Mouse (Mus musculus) midbrain, embryonic 10.5 days (tissue): ENCODE measurements at regions not wholly inside any gene's neighbourhood (a gene's known extent, or its start where the extent isn't known, plus 50 kb on each side); places are given as distances from the start of the nearest gene placed in this dataset.
A peak's percentile ranks its signal among the peaks of the same experiment; 100 is the strongest.

ENCODE experiments used
- DNase-seq: peaks from one replicate; pipeline ENCODE4 v3.0.0-alpha.2; 2017; ENCODE audit warnings: low spot score
- H3K27ac ChIP-seq: fragments of 300-500 bp; sonication (generic); replicated peaks from 2 replicates; pipeline ENCODE4 v1.5.1; 2016; ENCODE audit warnings: mild to moderate bottlenecking
- H3K27me3 ChIP-seq: fragments of 300-500 bp; sonication (generic); 2 replicates; pipeline ENCODE4 v1.6.1; 2016; ENCODE audit warnings: low read depth, mild to moderate bottlenecking; ENCODE audit not compliant: poor library complexity, severe bottlenecking
- H3K36me3 ChIP-seq: fragments of 300-500 bp; sonication (generic); 2 replicates; pipeline ENCODE4 v1.6.1; 2016; ENCODE audit warnings: mild to moderate bottlenecking, moderate library complexity
- H3K4me1 ChIP-seq: fragments of 300-500 bp; sonication (generic); 2 replicates; pipeline ENCODE4 v1.6.1; 2016
- H3K4me3 ChIP-seq: fragments of 300-500 bp; sonication (generic); 2 replicates; pipeline ENCODE4 v1.5.1; 2016; ENCODE audit warnings: mild to moderate bottlenecking, moderate library complexity
- H3K9me3 ChIP-seq: fragments of 300-500 bp; sonication (generic); replicated peaks from 2 replicates; pipeline ENCODE4 v1.6.1; 2016; ENCODE audit warnings: mild to moderate bottlenecking
- WGBS: fragments of 180-500 bp; shearing (Covaris S2); methylation state at CpG from one replicate; pipeline ENCODE4 v1.1.7; 2016; 5-methylcytosine and 5-hydroxymethylcytosine counted together

DNA sequence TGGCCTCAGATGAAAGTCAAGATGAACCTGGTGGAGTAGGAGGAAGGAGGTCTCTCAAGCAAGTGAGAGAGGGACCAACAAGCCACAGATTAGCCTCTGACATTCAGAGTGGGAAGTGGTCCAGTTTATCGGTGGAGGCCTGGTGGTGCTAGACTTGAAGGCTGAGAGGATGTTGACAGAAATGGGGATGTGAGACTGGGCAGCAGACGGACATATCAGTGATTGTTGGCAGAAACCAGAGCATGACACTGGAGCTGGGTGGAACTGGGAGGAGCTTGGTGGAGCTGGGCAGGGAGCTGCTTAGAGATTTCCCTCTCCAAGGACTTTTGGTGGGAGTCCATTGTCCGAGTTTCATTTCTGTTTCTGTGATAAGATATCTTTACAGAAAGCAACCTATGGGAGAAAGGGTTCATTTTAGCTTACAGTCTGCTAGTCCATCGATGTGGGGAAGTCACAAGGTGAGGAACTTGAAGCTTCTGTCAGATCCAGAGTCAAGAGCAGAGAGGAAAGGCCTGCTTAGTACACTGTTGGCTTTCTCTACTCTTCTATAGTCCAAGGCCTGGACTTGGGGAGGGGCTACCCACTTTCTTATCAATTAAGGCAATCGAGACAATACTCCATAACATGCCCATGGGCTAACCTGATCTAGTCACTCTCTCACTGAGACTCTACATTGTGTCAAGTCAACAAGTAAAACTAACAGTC lies 233.2 kb upstream of the Id2 start:
- Histone ChIP-seq H3K4me1 (0 out of 2 replicates have a peak, but pooled peaks cover 7% of the 10 kb centered on the region), H3K27ac (no peak overlapping the region), H3K4me3 (no peak overlapping the region), H3K9me3 (no peaks in the 10 kb centered on the region), H3K36me3 (no peaks in the 10 kb centered on the region), H3K27me3 (no peaks in the 10 kb centered on the region)
- WGBS = 78% methylated on average over 5 of the region's 5 CpGs
- DNase-seq = no peak

DNA sequence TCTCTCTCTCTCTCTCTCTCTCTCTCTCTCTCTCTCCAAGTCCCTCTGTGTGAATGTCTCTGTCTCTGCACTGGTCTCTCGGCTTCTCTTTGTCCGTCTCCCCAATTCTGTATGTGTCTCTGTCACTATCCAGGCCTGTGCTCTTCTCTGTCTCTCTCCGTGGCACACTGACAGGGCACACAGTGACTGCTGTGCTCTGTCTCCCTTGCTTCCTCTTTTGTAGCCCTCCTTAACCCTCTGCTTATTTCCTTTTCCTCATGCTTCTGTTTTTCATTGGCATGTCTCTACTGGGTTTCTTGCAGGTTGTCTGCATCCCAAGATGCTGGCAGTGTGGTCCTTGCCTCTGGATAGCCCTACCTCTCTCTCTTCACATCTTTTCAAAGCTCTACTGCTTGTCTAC lies 229.0 kb upstream of the Id2 start:
- no peak overlapping the region for H3K27ac ChIP-seq
- DNase-seq = no peak
- H3K9me3 ChIP-seq = no peaks in the 10 kb centered on the region
- WGBS = 91% methylated on average over 3 of the region's 3 CpGs
- H3K27me3 ChIP-seq = no peaks in the 10 kb centered on the region
- H3K4me3 ChIP-seq = no peak overlapping the region
- H3K4me1 ChIP-seq = 0 out of 2 replicates have a peak, but pooled peaks cover 4% of the 10 kb centered on the region
- no peaks in the 10 kb centered on the region for H3K36me3 ChIP-seq

DNA sequence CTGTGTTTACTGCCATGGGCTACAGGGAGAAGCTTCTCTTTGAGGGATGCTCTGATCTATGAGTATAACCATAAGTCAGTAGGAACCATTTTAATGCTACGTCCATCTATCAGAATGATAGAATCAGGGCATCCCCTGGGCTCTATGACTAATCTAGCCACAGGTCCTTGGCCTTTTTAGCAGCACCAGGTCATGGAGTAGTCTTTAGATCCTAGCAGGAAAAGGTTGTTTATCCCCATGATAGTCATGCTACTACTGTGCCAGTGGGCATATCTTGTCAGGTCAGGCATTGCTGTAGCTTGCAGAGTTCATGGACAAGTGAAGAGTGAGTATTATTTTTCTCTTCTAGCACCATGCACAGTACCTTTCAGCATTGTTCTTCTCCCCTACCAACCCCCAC lies 226.2 kb upstream of the Id2 start:
- H3K4me3 ChIP-seq = no peak overlapping the region
- H3K9me3 ChIP-seq = no peaks in the 10 kb centered on the region
- H3K36me3 ChIP-seq = no peaks in the 10 kb centered on the region
- 88% methylated on average over 1 of the region's 1 CpGs for WGBS
- no peaks in the 10 kb centered on the region for H3K4me1 ChIP-seq
- H3K27ac ChIP-seq = no peak overlapping the region
- no peaks in the 10 kb centered on the region for H3K27me3 ChIP-seq
- no peak for DNase-seq

DNA sequence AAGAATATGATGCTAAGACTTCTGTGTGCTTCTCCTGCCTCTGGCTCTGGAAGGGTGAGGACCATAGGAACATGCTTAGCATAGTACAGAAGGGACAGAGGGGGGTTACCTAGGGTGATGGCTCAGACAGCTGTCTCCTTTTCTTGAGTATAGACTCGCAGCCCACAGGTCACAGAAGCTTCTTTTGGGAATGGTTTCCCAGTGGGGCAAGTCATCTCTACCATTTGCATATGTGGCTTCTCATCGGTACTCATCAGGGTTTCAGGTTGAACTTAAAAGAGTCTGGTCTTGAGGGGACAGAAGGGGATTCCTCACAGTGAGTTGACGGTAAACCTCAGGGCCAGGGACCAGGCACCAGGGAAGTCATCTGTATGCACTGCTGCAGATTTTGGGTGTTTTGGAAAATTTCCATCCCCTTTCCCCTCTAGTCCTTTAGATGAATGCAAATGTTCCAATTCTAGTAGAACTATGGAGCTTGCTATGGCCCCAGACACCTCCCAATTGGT lies 223.4 kb upstream of the Id2 start:
- no peak for DNase-seq
- Histone ChIP-seq H3K4me3 (no peak overlapping the region), H3K27ac (no peak overlapping the region), H3K4me1 (no peaks in the 10 kb centered on the region), H3K9me3 (no peaks in the 10 kb centered on the region), H3K36me3 (no peaks in the 10 kb centered on the region), H3K27me3 (no peaks in the 10 kb centered on the region)
- WGBS = 90% methylated on average over 3 of the region's 3 CpGs

DNA sequence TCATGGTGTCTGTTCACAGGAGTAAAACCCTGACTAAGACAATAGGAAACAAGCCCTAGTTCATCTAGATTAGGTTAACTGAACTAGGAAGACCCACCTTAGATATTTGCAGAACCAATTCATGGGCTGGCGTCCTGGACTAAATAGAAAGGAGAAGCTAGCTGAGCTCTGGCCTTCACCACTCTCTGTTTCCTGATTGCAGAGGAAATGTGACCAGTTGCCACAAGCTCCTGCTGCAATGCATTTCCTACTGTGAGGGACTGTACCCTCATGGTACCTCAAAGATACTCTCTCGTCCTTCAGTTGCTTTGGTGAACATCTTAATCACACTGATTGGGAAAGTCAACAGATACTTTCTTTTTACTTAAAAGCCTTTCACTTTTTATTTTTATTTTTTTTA lies 222.9 kb upstream of the Id2 start:
- Histone ChIP-seq H3K36me3 (no peaks in the 10 kb centered on the region), H3K4me3 (no peak overlapping the region), H3K9me3 (no peaks in the 10 kb centered on the region), H3K27ac (no peak overlapping the region), H3K27me3 (no peaks in the 10 kb centered on the region), H3K4me1 (no peaks in the 10 kb centered on the region)
- 86% methylated on average over 2 of the region's 2 CpGs for WGBS
- DNase-seq = no peak

DNA sequence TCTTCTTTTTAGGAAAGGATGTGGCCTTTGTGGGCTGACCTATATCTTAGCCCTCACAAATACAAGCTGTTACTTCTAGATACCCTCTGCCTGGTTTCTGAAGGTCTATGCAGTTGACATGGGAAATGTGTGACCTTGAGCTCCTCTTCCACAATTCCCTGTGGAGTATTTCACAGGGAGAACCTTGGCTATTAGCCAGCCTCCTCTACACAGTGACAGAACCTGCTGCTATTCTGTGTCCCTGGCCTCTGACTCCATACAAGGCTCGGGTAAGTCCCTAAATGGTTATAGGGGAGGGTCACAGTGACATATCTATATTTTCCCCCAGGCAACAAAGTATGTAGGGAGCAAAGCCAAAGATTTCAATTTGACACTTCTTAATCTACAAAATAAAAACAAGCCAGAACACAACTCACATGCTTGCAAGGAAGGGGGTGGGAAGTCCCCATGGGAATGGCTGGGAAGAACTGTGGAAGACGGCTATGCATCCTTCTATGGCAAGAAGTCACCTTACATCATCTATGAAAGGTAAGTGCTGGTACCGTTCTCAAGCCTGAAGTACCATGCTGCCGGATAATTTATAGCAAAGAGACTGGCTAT lies 221.2 kb upstream of the Id2 start:
- 93% methylated on average over 4 of the region's 4 CpGs for WGBS
- Histone ChIP-seq H3K27ac (no peak overlapping the region), H3K4me1 (no peaks in the 10 kb centered on the region), H3K27me3 (no peaks in the 10 kb centered on the region), H3K9me3 (no peaks in the 10 kb centered on the region), H3K4me3 (no peak overlapping the region), H3K36me3 (no peaks in the 10 kb centered on the region)
- no peak for DNase-seq

DNA sequence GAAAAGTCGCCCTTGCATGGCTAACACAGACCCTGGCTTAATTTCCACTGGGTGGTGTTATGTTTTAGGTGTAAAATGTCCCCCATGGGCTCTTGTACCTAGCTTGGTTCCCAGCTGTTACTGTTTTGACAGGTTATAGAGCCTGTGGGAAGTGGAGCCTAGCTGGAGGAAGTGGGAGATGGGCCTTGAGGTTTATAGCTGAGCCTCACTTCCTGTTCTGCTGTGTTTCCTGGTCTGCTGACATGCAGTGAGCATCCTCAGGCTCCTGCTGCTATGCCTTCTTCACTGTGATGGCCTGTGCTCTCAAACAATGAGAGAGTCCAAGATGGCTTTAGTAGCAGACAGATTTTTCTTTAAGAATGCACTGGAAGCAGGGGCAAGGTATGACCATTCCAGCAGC lies 219.0 kb upstream of the Id2 start:
- no peak for DNase-seq
- Histone ChIP-seq H3K27ac (0 out of 2 replicates have a peak overlapping the region, but pooled peaks have one; percentile 17), H3K4me1 (no peaks in the 10 kb centered on the region), H3K36me3 (no peaks in the 10 kb centered on the region), H3K9me3 (no peaks in the 10 kb centered on the region), H3K4me3 (no peak overlapping the region), H3K27me3 (no peaks in the 10 kb centered on the region)
- WGBS = 90% methylated on average over 1 of the region's 1 CpGs

DNA sequence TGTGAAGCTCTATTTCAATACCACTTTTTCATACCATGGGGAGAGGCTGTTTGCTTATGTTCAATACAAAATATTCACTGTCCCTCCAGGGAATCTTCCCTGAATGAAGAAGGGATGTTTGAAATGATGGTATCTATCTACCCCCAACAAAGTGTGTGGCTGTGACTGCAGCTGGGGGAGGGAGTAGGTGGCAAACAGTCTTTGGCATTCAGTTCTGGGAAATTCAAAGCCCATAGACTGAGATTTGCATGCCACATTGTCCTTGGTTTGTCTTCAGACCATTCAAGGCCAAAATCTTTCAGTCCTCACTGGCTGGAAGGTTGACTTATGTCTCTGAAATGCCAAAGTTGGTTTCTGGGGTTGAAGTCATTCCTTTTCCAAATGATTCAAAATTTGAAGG lies 216.3 kb upstream of the Id2 start:
- no peaks in the 10 kb centered on the region for H3K9me3 ChIP-seq
- H3K27ac ChIP-seq = no peak overlapping the region
- DNase-seq = no peak
- no peaks in the 10 kb centered on the region for H3K27me3 ChIP-seq
- no peaks in the 10 kb centered on the region for H3K36me3 ChIP-seq
- H3K4me3 ChIP-seq = no peak overlapping the region
- H3K4me1 ChIP-seq = no peaks in the 10 kb centered on the region

DNA sequence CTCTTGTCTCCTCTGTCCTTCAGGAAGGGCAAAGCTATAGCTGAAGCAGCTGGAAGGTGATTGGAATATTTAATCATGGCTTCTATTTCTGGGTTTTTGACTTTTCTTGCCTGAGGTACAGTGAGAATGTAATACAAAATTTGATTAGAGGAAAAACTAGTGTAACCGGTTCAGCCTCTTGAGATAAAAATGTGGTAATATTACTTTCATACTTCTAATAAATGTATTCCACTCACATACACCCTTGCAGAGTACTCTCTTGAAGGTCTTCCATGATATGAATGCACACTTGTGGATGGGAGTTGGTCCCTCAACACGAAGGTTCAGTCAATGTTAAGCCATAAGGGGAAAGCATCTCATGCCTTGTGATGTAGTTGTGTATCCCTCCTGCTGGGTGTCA lies 215.4 kb upstream of the Id2 start:
- Histone ChIP-seq H3K36me3 (no peaks in the 10 kb centered on the region), H3K4me1 (no peaks in the 10 kb centered on the region)
- WGBS = 96% methylated on average over 2 of the region's 2 CpGs

DNA sequence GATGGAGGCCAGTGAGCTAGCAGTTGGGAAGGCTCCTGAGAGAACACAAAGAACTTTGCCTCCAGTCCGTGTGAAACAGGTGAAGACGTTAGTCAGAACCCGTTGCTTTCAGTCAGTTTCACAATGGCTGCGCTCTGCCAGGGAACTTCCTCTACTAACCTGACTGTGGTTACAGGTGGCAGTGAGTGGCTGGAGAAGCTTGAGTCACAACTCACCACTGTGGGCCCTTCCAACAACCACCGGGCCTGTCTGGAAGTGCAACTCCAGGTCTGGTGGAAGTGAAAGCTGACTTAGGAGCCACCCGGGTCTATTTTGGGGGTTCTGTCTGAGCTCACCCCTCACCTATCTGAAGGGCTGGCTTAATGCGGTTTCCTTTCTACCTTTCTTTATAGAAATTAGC lies 214.8 kb upstream of the Id2 start:
- no peaks in the 10 kb centered on the region for H3K27me3 ChIP-seq
- H3K36me3 ChIP-seq = no peaks in the 10 kb centered on the region
- WGBS = 88% methylated on average over 7 of the region's 7 CpGs
- no peaks in the 10 kb centered on the region for H3K4me1 ChIP-seq
- H3K9me3 ChIP-seq = no peaks in the 10 kb centered on the region
- no peak overlapping the region for H3K4me3 ChIP-seq
- DNase-seq = no peak
- H3K27ac ChIP-seq = no peak overlapping the region

More for the DNA sequence above, 215.4 kb upstream of the Id2 start:
- no peak overlapping the region for H3K4me3 ChIP-seq
- H3K27ac ChIP-seq = no peak overlapping the region
- no peak for DNase-seq
- no peaks in the 10 kb centered on the region for H3K9me3 ChIP-seq
- H3K27me3 ChIP-seq = no peaks in the 10 kb centered on the region

DNA sequence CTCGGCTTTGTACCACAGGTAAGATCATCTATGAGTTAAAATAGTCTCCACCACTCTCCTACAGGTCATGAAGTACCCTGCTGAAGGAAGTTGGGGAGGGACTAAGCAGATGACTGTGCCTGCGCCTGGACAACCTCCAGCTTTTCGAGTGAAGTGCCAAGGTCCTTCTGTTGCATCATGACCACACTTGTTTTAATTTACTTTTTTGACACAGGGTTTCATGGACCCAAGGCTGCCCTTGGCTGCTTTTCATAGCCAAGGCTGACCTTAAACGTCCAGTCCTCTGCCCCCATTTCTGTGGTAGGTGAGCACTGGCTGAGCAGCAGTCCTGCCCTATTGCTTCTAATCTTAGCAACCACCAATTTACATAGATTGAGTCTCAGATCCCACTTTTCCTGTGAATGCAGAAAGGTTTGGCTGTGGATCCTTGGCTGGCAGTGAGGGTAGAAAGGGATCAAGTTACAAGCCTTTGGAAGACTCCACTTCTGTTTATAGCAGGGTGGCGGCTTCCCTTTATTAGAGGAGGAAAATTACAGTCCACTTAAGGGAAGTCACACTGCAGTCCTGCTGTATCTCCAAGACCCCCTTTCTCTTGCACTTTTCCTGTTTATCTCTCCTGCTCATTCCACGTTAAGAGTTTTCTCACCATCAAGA lies 213.5 kb upstream of the Id2 start:
- H3K9me3 ChIP-seq = no peaks in the 10 kb centered on the region
- DNase-seq = no peak
- no peaks in the 10 kb centered on the region for H3K36me3 ChIP-seq
- WGBS = 72% methylated on average over 6 of the region's 6 CpGs
- H3K27ac ChIP-seq = no peak overlapping the region
- no peaks in the 10 kb centered on the region for H3K27me3 ChIP-seq
- H3K4me3 ChIP-seq = no peak overlapping the region
- H3K4me1 ChIP-seq = no peaks in the 10 kb centered on the region

DNA sequence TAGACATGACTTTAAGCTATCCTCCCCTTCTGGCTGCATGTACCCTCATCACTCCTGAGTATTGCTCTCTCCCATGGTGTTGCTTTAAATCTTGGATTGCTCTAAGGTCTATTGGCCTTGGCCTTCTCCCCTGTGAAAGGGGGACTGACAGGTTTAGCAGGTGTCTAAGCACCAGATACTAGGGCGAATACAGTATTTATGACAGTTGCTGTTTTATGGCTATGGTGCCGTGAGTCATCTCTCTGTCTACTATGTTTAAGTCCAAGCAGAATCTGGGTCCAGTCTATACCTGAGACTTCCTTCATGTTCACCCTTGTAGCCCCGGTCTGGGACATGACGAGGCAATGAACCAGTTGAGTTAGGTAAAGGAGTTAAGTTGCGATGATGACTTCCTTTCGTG lies 212.3 kb upstream of the Id2 start:
- no peaks in the 10 kb centered on the region for H3K9me3 ChIP-seq
- H3K36me3 ChIP-seq = no peaks in the 10 kb centered on the region
- no peak overlapping the region for H3K27ac ChIP-seq
- H3K4me3 ChIP-seq = no peak overlapping the region
- no peak for DNase-seq
- no peaks in the 10 kb centered on the region for H3K27me3 ChIP-seq
- peaks cover 10% of the 10 kb centered on the region for H3K4me1 ChIP-seq
- 95% methylated on average over 6 of the region's 6 CpGs for WGBS
